Mouse (Mus musculus) heart, postnatal 4 days (tissue): ENCODE data around the gene Nrp2. TPM values are rescaled to one million over a fixed set of nuclear protein-coding genes. Genes with fewer than 3 reads are reported as not detected.
A peak's percentile ranks its signal among the peaks of the same experiment; 100 is the strongest.

Experiments used
- DNase-seq: peaks from one replicate; pipeline ENCODE4 v3.0.0; 2021
- total RNA-seq, 2 experiments: library from RNA; stranded (reverse); gene quantifications; 2 replicates each; pipeline ENCODE4 v1.2.3; 2021

The Nrp2 gene
- total RNA-seq, 2 experiments from 2014 or later = 44.7 to 50.9 TPM

- peak; percentile 20 for DNase-seq
These were observed 81.0 kb downstream of the Nrp2 start for GRCm38 (mm10) chr1:62784084-62784392.

GRCm38 (mm10) chr1:62786255-62786654, 83.2 kb downstream of the Nrp2 start:
- peak; percentile 80 for DNase-seq

GRCm38 (mm10) chr1:62787546-62787945, 84.5 kb downstream of the Nrp2 start:
- no peak for DNase-seq

GRCm38 (mm10) chr1:62794223-62794895, 91.3 kb downstream of the Nrp2 start:
- DNase-seq = peak; percentile 39

- DNase-seq = no peak
These were observed 91.8 kb downstream of the Nrp2 start for GRCm38 (mm10) chr1:62794896-62795255.

- DNase-seq = peak; percentile 83
These were observed 92.4 kb downstream of the Nrp2 start for GRCm38 (mm10) chr1:62795307-62796037.

GRCm38 (mm10) chr1:62796038-62796647, 93.1 kb downstream of the Nrp2 start:
- DNase-seq = peak; percentile 64

- DNase-seq = no peak
These were observed 96.3 kb downstream of the Nrp2 start for GRCm38 (mm10) chr1:62799427-62799826.

- DNase-seq = no peak
These were observed 97.3 kb downstream of the Nrp2 start for GRCm38 (mm10) chr1:62800351-62800750.

GRCm38 (mm10) chr1:62801429-62801828, 98.3 kb downstream of the Nrp2 start:
- no peak for DNase-seq

GRCm38 (mm10) chr1:62801842-62802241, 98.8 kb downstream of the Nrp2 start:
- DNase-seq = no peak

GRCm38 (mm10) chr1:62803544-62803943, 100.5 kb downstream of the Nrp2 start:
- no peak for DNase-seq

GRCm38 (mm10) chr1:62806014-62806413, 102.9 kb downstream of the Nrp2 start:
- DNase-seq = no peak

GRCm38 (mm10) chr1:62808395-62808794, 105.3 kb downstream of the Nrp2 start:
- DNase-seq = no peak

GRCm38 (mm10) chr1:62809601-62810228, 106.6 kb downstream of the Nrp2 start:
- DNase-seq = no peak

GRCm38 (mm10) chr1:62811141-62811540, 108.1 kb downstream of the Nrp2 start:
- no peak for DNase-seq

- DNase-seq = no peak
These were observed 109.9 kb downstream of the Nrp2 start for GRCm38 (mm10) chr1:62812701-62813684.

GRCm38 (mm10) chr1:62813938-62814337, 110.9 kb downstream of the Nrp2 start:
- DNase-seq = no peak

GRCm38 (mm10) chr1:62817566-62817965, 114.5 kb downstream of the Nrp2 start:
- DNase-seq = no peak

- DNase-seq = no peak
These were observed 117.1 kb downstream of the Nrp2 start for GRCm38 (mm10) chr1:62820170-62820569.

GRCm38 (mm10) chr1:62821509-62822398, 118.7 kb downstream of the Nrp2 start:
- peak; percentile 19 for DNase-seq
